Mouse (Mus musculus) neutrophil, adult 65 days (primary cell): Measurements from ENCODE around the gene Zfp383. TPM values are rescaled to one million over a fixed set of nuclear protein-coding genes. Genes with fewer than 3 reads are reported as not detected.

Experiments used
- total RNA-seq: library from RNA; stranded (reverse); gene quantifications from 2 replicates; pipeline ENCODE4 v1.2.4, GENCODE M21; 2023

Zfp383 gene
- 0.16 and 0.20 TPM in 2 replicates for total RNA-seq

GRCm38 (mm10) chr7:29908130-29908950, at the start of gene Zfp383:
Gene Zfp383, plus strand, starts transcription at chr7:29908223.

GRCm38 (mm10) chr7:29859532-29860517, 48.2 kb upstream of the Zfp383 start, which contains the start of gene Zfp420:
Gene Zfp420, plus strand, starts transcription at chr7:29859979.

GRCm38 (mm10) chr7:29905966-29906681, 1.9 kb upstream of the Zfp383 start, which contains the start of gene Zfp27:
Gene Zfp27, minus strand, starts transcription at chr7:29906572.

GRCm38 (mm10) chr7:29953513-29954401, 45.7 kb downstream of the Zfp383 start, which contains the start of gene Zfp74:
Gene Zfp74, minus strand, starts transcription at chr7:29954089.

Other genes starting within 250 kb of the Zfp383 start
- gene Catsperg2, start 181.2 kb upstream of the Zfp383 start, total RNA-seq, result not detected in 2 replicates
- gene Zfp84, start 139.7 kb upstream of the Zfp383 start, total RNA-seq, result 9.6 TPM in 2 replicates
- gene Zfp30, start 124.2 kb upstream of the Zfp383 start, total RNA-seq, result 0.13 TPM in 1 of 2 replicates, not detected in the other
- 2.6 TPM in 2 replicates for gene Zfp790, start 92.1 kb upstream of the Zfp383 start, total RNA-seq
- gene Zfp940, start 54.6 kb upstream of the Zfp383 start, total RNA-seq, result 0.23 and 0.35 TPM in 2 replicates
- 1.6 and 2.9 TPM in 2 replicates for gene Zfp420, start 48.2 kb upstream of the Zfp383 start, total RNA-seq
- gene Zfp27, start 1.7 kb upstream of the Zfp383 start, total RNA-seq, result 1.5 and 1.6 TPM in 2 replicates
- gene Zfp74, start 45.9 kb downstream of the Zfp383 start, total RNA-seq, result 1.9 and 2.3 TPM in 2 replicates
- 14.7 and 22.5 TPM in 2 replicates for gene Zfp568, start 75.7 kb downstream of the Zfp383 start, total RNA-seq
- 0.22 and 0.25 TPM in 2 replicates for gene Zfp14, start 143.2 kb downstream of the Zfp383 start, total RNA-seq
- 0.14 TPM in 1 of 2 replicates, not detected in the other for gene Zfp82, start 164.7 kb downstream of the Zfp383 start, total RNA-seq
- gene Gm26920, start 182.2 kb downstream of the Zfp383 start, total RNA-seq, result not detected in 2 replicates
- gene Zfp566, start 182.3 kb downstream of the Zfp383 start, total RNA-seq, result 0.28 and 0.52 TPM in 2 replicates
- gene Zfp260, start 186.6 kb downstream of the Zfp383 start, total RNA-seq, result 3.6 and 4.7 TPM in 2 replicates
- gene Zfp382, start 213.7 kb downstream of the Zfp383 start, total RNA-seq, result 8.6 and 15.5 TPM in 2 replicates